Mouse (Mus musculus) stomach, postnatal 0 days (tissue): Measurements from ENCODE around the gene Akap6.

ENCODE experiments used
- CTCF ChIP-seq: IDR thresholded peaks from 2 replicates; pipeline ENCODE4 v1.5.1; 2016; ENCODE audit warnings: antibody characterized with exemption, low read depth, mild to moderate bottlenecking, moderate library complexity
- EP300 ChIP-seq: optimal IDR thresholded peaks from 2 replicates; pipeline ENCODE3; 2016; ENCODE audit warnings: antibody characterized with exemption

- no peak for TF ChIP-seq CTCF
- no peak for TF ChIP-seq EP300
These were observed 158.1 kb downstream of the Akap6 start for GRCm38 (mm10) chr12:52857306-52857705.
